Mouse (Mus musculus) activated CD4-positive, CD25-positive, alpha-beta regulatory T cell, adult 9 weeks (primary cell): ENCODE measurements around the gene Mefv. TPM values are rescaled to one million over a fixed set of nuclear protein-coding genes. Genes with fewer than 3 reads are reported as not detected.

Experiments
- polyA plus RNA-seq: library from polyadenylated mRNA; unstranded; fragments of 100-300 nt; shearing (Covaris generic); gene quantifications from one replicate; pipeline ENCODE4 v1.2.1, GENCODE M21; 2017

The Mefv gene
- polyA plus RNA-seq = not detected

DNA sequence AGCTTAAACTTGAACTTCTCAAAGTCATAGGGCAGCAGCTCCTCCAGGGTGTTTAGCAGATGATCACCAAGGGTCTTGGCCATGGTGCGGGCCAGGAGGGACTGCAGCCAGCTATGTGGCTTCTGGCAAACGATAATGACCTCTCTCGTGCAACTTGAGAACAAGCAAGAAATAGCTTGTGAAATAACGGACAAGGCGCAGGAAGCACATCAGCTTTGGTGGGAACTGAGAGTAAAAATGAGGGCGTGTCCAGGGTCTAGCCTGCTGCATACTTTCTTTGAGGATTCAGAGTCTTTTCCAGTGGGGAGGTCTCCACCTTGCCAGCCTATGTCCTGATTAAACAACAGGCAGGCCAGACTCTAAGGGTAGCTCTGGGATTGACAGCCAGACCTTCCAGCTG lies at the start of gene Mefv:
Mefv (minus strand) TSS at position 118 of the 400 bp plus-strand sequence.

DNA sequence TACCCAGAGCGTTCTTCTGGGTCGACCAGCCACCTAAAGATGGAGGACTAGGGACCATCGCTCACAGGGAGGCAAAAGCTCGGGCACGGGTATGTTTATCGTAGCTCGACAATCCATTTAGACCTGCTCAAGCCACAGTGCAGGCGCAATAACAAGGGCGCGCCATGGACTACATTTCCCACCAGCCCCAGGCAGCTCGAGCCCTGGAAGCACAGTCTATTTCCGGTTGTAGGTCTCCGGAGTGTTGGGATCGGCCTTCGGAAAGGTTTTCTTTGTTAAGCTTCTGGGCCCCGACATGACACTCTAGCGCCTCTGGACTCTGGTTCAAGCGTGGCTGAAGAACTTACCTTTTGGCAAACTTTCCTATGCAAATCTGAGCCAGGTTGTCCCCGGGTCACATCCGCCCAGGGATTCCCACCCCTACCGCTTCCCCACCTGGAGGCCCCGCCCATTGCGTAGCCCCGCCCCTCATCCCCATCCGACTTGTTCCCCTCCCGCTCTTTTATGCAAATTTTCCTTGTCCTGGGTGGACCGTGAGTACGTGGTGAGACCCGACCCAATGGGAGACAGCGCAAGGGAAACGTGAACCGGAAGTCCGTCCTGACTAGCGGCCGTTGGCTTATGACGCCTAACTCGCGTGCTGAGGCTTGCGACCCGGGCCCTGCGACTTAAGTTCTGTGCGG lies 25.7 kb upstream of the Mefv start, which contains the start of gene Zfp263:
Zfp263 (plus strand) TSS at position 591 of the 683 bp plus-strand sequence.

Other genes with a start within 250 kb of the Mefv start
- 0.04 TPM for gene Olfr161, start 127.1 kb downstream of the Mefv start, polyA plus RNA-seq
- 65.1 TPM for gene Zfp263, start 26.0 kb upstream of the Mefv start, polyA plus RNA-seq
- not detected for gene Olfr15, start 112.8 kb upstream of the Mefv start, polyA plus RNA-seq
- 0.84 TPM for gene Zfp174, start 129.2 kb upstream of the Mefv start, polyA plus RNA-seq
- gene Naa60, start 154.3 kb upstream of the Mefv start, polyA plus RNA-seq = 140 TPM
- 15.1 TPM for gene Zfp597, start 166.5 kb upstream of the Mefv start, polyA plus RNA-seq
- not detected for gene Gm20695, start 166.6 kb upstream of the Mefv start, polyA plus RNA-seq
- gene 1700037C18Rik, start 190.6 kb upstream of the Mefv start, polyA plus RNA-seq = 10.6 TPM
- gene Cluap1, start 190.7 kb upstream of the Mefv start, polyA plus RNA-seq = 37.5 TPM